Mouse (Mus musculus) hindbrain, embryonic 10.5 days (tissue): ENCODE data around the gene Parp3. TPM values are rescaled to one million over a fixed set of nuclear protein-coding genes. Genes with fewer than 3 reads are reported as not detected.

Experiments
- DNase-seq: peaks from one replicate; pipeline ENCODE4 v3.0.0-alpha.2; 2017; ENCODE audit warnings: low spot score
- H3K27ac ChIP-seq: fragments of 300-500 bp; sonication (generic); 2 replicates; pipeline ENCODE4 v1.5.1; 2016; ENCODE audit warnings: mild to moderate bottlenecking, moderate library complexity
- H3K27me3 ChIP-seq: fragments of 300-500 bp; sonication (generic); 2 replicates; pipeline ENCODE4 v1.6.1; 2016; ENCODE audit warnings: mild to moderate bottlenecking; ENCODE audit not compliant: poor library complexity, insufficient read depth, severe bottlenecking
- H3K36me3 ChIP-seq: fragments of 300-500 bp; sonication (generic); 2 replicates; pipeline ENCODE4 v1.6.1; 2016; ENCODE audit warnings: mild to moderate bottlenecking, moderate library complexity
- H3K4me1 ChIP-seq: fragments of 300-500 bp; sonication (generic); replicated peaks from 2 replicates; pipeline ENCODE4 v1.6.1; 2016; ENCODE audit warnings: mild to moderate bottlenecking
- H3K4me3 ChIP-seq: fragments of 300-500 bp; sonication (generic); 2 replicates; pipeline ENCODE4 v1.5.1; 2016; ENCODE audit warnings: mild to moderate bottlenecking, moderate library complexity
- H3K9me3 ChIP-seq: fragments of 300-500 bp; sonication (generic); 2 replicates; pipeline ENCODE4 v1.6.1; 2016; ENCODE audit warnings: mild to moderate bottlenecking, moderate library complexity
- WGBS: fragments of 180-500 bp; shearing (Covaris S2); methylation state at CpG from one replicate; pipeline ENCODE4 v1.1.7; 2016; 5-methylcytosine and 5-hydroxymethylcytosine counted together
- polyA plus RNA-seq: library from polyadenylated mRNA; unstranded; fragments of >200 nt; fragmentation: Nextera tagmentation; extraction: Ambion mirVana; gene quantifications from 2 replicates; pipeline ENCODE4 v1.2.1, GENCODE M21; 2016

Parp3 gene
- polyA plus RNA-seq, 1 experiment from 2014 or later: 1.8 TPM

DNA sequence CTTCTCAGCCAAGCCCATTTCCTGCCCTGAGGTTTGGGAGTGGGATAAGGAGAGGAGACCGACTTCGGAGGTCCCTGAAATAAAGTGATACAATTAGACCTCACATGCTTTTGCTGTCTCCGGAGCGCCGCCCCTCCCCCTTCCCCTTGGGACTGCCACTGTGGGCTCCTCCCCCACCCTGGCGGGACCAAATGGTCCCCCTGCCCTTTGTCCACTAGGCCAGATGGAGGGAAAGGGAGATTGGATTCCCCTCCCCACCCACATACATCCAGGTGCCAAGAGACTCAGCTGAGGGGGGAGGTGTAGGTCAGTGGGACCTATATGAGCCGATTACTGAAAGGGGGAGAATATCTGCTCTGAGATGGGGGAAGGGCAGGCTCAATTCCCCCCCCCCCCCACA is 23.9 kb downstream of the Parp3 start:
- Histone ChIP-seq H3K4me3 (peak overlapping the region; percentile 91), H3K4me1 (peaks cover 90% of the 10 kb centered on the region), H3K9me3 (no peaks in the 10 kb centered on the region), H3K27ac (peak overlapping the region; percentile 97), H3K36me3 (peaks cover 18% of the 10 kb centered on the region), H3K27me3 (peaks cover 4% of the 10 kb centered on the region; the same call in 1 of the 2 replicates)
- DNase-seq: peak; percentile 80
- WGBS: 0% methylated on average over 7 of the region's 7 CpGs

DNA sequence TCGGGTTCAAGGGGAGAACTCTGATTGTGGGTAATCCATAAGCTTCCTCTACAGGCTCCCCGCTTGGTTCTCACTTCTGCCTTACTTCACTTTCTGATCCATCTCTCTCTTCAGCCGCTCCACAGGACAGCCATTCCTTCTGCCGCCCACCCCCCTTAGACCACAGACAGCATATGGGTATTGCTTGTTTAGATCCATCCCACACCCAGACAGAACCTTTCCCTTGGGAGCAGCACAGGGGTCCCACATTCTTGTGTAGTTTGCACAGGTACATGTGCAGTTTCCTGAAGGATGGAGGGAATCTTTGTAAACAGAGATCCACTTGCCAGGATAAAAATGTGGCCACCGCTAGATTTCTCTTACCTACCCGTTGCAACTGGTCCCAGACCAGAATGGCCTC is 24.4 kb downstream of the Parp3 start:
- peaks cover 4% of the 10 kb centered on the region; the same call in 1 of the 2 replicates for H3K27me3 ChIP-seq
- peak overlapping the region; percentile 91 for H3K4me3 ChIP-seq
- WGBS: 25% methylated on average over 6 of the region's 6 CpGs
- no peak for DNase-seq
- peak overlapping the region; percentile 97 for H3K27ac ChIP-seq
- no peaks in the 10 kb centered on the region for H3K9me3 ChIP-seq
- peaks cover 90% of the 10 kb centered on the region for H3K4me1 ChIP-seq
- peaks cover 14% of the 10 kb centered on the region for H3K36me3 ChIP-seq

DNA sequence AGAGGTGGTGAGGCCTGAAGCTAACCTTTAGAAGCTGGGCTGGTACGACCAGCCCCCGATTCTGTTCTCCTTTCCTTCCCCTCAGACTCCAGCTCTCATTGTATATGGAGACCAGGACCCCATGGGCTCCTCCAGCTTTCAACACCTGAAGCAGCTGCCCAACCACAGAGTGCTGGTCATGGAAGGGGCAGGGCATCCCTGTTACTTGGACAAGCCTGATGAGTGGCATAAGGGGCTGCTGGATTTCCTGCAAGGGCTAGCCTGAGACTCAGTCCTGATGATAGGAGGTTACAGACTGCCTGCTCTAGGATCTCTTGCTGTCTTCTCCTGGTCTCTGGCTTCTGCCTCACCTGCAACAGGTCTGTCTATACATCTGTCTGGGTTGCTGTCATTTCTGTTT is 24.9 kb downstream of the Parp3 start:
- Histone ChIP-seq H3K27ac (peak overlapping the region; percentile 97), H3K4me1 (peaks cover 90% of the 10 kb centered on the region), H3K27me3 (peaks cover 4% of the 10 kb centered on the region; the same call in 1 of the 2 replicates), H3K4me3 (peak overlapping the region; percentile 91), H3K9me3 (no peaks in the 10 kb centered on the region), H3K36me3 (peaks cover 9% of the 10 kb centered on the region)
- 49% methylated on average over 2 of the region's 2 CpGs for WGBS
- DNase-seq: no peak

DNA sequence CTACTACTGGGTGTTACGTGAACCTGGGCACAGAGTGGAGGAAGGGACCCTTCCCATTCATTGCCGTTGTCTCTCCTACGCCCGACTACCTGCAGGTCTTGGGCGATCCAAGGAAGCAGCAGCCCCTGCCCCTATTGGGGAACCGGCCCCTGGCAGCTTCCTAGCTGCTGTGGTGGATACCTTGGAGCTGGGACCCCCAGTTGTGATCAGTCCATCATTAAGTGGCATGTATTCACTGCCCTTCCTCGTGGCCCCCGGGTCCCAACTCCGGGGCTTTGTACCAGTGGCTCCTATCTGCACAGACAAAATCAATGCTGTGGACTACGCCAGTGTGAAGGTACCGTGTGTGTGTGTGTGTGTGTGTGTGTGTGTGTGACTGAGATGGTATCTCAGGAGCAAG is 25.5 kb downstream of the Parp3 start:
- DNase-seq: no peak
- WGBS: 74% methylated on average over 11 of the region's 11 CpGs
- Histone ChIP-seq H3K4me3 (peak overlapping the region; percentile 91; the same call in 1 of the 2 replicates), H3K27me3 (peaks cover 4% of the 10 kb centered on the region; the same call in 1 of the 2 replicates), H3K4me1 (peaks cover 90% of the 10 kb centered on the region), H3K27ac (peak overlapping the region; percentile 97), H3K36me3 (peaks cover 3% of the 10 kb centered on the region), H3K9me3 (no peaks in the 10 kb centered on the region)

DNA sequence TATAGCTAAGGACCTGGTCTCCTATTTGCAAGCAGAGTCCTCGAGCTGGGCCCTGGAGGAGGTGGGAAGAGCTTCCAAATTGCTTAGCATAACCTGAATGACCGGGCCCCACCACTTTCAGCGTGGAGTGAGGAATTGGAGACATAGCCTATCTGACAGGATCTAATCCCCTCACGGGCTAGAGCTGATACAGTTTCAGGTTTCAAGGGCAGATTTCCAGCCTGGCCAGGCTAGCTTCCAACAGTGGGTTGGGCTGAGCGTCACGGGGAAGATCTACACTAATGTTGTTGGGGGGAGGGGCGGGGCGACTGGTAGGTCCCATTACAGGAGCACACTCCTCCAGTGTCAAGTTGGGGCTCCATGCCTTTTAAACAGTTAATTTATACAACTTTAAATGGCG is 26.1 kb downstream of the Parp3 start:
- 26% methylated on average over 9 of the region's 9 CpGs for WGBS
- Histone ChIP-seq H3K36me3 (no peaks in the 10 kb centered on the region), H3K27ac (peak overlapping the region; percentile 31; the same call in 1 of the 2 replicates), H3K9me3 (no peaks in the 10 kb centered on the region), H3K27me3 (peaks cover 4% of the 10 kb centered on the region; the same call in 1 of the 2 replicates), H3K4me3 (peak overlapping the region; percentile 91; the same call in 1 of the 2 replicates), H3K4me1 (peaks cover 90% of the 10 kb centered on the region)
- no peak for DNase-seq

DNA sequence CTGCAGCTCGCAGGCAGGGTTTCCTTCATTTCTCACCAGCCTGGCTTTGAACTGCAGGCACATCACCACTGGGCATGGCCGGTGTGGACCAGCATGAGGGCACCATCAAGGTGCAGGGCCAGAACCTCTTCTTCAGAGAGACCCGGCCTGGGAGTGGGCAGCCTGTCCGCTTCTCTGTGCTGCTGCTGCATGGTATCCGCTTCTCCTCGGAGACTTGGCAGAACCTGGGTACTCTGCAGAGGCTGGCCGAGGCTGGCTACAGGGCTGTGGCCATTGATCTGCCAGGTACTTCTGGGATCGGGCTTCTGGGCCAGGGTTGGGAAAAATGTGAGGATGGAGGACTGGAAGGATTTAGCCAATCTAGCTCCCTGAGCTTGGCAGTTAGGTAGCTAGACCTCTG is 26.8 kb downstream of the Parp3 start:
- H3K36me3 ChIP-seq: no peaks in the 10 kb centered on the region
- no peak for DNase-seq
- WGBS: 93% methylated on average over 8 of the region's 8 CpGs
- H3K9me3 ChIP-seq: no peaks in the 10 kb centered on the region
- peak overlapping the region; percentile 20; the same call in 1 of the 2 replicates for H3K4me3 ChIP-seq
- peaks cover 90% of the 10 kb centered on the region for H3K4me1 ChIP-seq
- H3K27me3 ChIP-seq: peaks cover 4% of the 10 kb centered on the region; the same call in 1 of the 2 replicates
- 0 out of 2 replicates have a peak overlapping the region, but pooled peaks have one; percentile 23 for H3K27ac ChIP-seq

DNA sequence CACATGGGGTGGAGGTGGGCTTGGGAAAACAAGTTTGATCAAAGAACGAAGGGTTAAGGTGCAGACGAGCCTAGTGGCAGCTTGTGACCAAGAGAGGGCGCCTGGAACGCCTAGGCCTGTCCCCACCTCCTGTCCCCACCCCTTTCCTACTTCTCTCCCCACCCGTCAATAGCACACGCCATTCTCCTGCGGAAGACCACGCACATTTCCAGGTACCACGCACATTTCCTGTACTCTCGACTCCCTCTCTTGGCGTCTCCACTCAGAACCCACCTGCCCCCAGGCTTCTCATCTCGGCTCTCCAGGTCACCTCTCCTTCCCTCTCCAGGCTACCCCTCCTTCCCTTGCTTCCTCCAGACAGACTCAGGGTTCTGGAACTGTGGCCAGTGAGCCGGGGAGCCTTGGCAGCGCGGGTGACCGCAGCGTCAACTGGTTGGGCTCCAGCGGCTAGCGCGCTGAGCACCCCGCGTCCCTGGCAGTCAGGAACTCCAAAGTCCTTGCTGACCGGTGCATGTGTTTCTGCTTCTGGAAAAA is 28.2 kb downstream of the Parp3 start:
- H3K4me1 ChIP-seq: peaks cover 86% of the 10 kb centered on the region
- peak; percentile 71 for DNase-seq
- peak overlapping the region; percentile 63 for H3K4me3 ChIP-seq
- peaks cover 4% of the 10 kb centered on the region; the same call in 1 of the 2 replicates for H3K27me3 ChIP-seq
- WGBS: 1% methylated on average over 23 of the region's 23 CpGs
- H3K36me3 ChIP-seq: no peaks in the 10 kb centered on the region
- peak overlapping the region; percentile 88 for H3K27ac ChIP-seq
- H3K9me3 ChIP-seq: no peaks in the 10 kb centered on the region

DNA sequence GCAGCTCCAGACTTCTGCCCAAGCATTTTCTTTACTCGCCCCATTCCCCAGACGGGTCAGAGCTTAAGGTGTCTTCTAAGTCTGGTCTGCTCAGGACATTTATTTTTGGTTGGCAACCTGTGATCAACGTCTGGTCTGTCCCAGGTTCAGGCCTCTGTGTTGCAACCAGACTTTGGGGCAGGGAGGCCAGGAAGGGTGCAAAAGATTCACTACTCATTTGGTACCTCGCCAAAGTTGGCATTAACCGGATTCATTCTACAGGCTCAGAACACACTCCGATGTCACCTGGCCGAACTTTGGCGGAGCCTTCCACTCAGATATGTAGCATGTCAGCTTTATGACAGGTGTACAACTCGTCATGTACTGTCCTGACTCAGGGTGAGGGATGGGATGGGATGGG is 28.8 kb downstream of the Parp3 start:
- Histone ChIP-seq H3K27ac (peak overlapping the region; percentile 88), H3K4me1 (peaks cover 82% of the 10 kb centered on the region), H3K36me3 (no peaks in the 10 kb centered on the region), H3K9me3 (no peaks in the 10 kb centered on the region), H3K4me3 (peak overlapping the region; percentile 63), H3K27me3 (peaks cover 4% of the 10 kb centered on the region; the same call in 1 of the 2 replicates)
- no peak for DNase-seq
- WGBS: 39% methylated on average over 9 of the region's 9 CpGs

DNA sequence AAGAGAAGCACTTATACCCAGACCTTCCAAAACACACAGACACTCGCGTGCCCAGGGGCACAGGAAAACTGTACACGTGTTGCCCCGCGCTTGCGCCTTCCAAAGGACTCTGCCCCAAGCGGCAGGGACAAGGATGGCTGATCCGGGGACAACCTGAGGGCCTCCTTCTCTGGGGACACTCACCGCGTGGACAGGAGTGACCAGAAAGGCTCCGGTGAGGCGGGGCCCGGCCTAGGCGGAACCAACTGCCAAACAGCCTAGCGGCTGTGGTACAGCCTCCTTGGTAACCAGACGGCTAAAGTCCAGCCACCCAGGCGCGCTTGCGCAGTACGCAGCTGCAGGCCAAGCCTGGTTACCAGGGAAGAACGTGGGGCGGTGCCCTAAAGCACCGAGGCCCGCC is 29.4 kb downstream of the Parp3 start, which contains the start of the genes Abhd14b and Abhd14a:
Abhd14b (plus strand) TSS at position 112 of the 400 bp plus-strand sequence.
Abhd14a (minus strand) TSS at position 331 of the 400 bp plus-strand sequence.
- under 1% methylated on average over 24 of the region's 24 CpGs for WGBS
- peaks cover 76% of the 10 kb centered on the region for H3K4me1 ChIP-seq
- no peaks in the 10 kb centered on the region for H3K36me3 ChIP-seq
- H3K4me3 ChIP-seq: peak within 1 kb of the TSS; percentile 63
- DNase-seq: peak; percentile 94
- H3K27ac ChIP-seq: peak within 1 kb of the TSS; percentile 88
- H3K27me3 ChIP-seq: peaks cover 4% of the 10 kb centered on the region; the same call in 1 of the 2 replicates
- no peaks in the 10 kb centered on the region for H3K9me3 ChIP-seq

DNA sequence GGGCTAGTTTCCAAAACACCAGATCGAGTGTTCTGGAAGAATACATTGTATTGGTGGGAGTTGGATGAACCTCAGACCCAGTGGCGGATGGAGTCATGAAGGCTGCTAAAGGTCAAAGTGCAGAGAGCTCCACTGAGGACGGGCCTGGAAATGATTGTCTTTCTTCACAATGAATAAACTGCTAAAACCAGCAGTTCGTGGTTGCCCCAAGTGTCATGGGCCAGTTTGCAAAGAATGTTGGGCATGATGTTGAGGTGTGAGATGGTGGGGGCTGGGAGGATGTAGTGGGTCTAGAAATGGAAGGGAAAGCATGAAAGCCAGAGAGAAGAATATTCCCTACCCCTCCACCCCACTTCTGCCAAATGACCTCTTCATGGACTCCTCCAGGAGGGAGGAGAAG is 31.9 kb downstream of the Parp3 start:
- Histone ChIP-seq H3K4me3 (no peak overlapping the region), H3K4me1 (peaks cover 51% of the 10 kb centered on the region), H3K27ac (no peak overlapping the region), H3K9me3 (no peaks in the 10 kb centered on the region), H3K27me3 (peaks cover 2% of the 10 kb centered on the region; the same call in 1 of the 2 replicates), H3K36me3 (no peaks in the 10 kb centered on the region)
- no peak for DNase-seq
- 53% methylated on average over 4 of the region's 4 CpGs for WGBS

DNA sequence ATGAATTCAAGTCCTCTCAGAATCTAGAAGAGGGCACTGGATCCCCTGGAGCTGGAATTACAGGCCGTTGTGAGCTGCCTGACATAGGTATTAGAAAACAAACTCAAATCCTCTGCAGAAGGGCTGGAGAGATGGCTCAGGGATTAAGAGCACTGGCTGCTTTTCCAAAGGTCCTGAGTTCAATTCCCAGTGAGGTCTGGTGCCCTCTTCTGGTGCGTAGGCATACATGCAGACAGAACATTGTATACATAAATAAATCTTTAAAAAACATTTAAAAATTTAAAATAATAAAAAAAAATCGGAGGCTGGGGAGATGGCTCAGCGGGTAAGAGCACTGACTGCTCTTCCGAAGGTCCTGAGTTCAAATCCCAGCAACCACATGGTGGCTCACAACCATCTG is 34.1 kb downstream of the Parp3 start:
- no peaks in the 10 kb centered on the region for H3K36me3 ChIP-seq
- no peaks in the 10 kb centered on the region for H3K9me3 ChIP-seq
- no peaks in the 10 kb centered on the region for H3K27me3 ChIP-seq
- peaks cover 44% of the 10 kb centered on the region for H3K4me1 ChIP-seq
- 79% methylated on average over 5 of the region's 5 CpGs for whole genome bisulfite sequencing
- H3K27ac ChIP-seq: no peak overlapping the region
- H3K4me3 ChIP-seq: no peak overlapping the region
- no peak for DNase-seq

DNA sequence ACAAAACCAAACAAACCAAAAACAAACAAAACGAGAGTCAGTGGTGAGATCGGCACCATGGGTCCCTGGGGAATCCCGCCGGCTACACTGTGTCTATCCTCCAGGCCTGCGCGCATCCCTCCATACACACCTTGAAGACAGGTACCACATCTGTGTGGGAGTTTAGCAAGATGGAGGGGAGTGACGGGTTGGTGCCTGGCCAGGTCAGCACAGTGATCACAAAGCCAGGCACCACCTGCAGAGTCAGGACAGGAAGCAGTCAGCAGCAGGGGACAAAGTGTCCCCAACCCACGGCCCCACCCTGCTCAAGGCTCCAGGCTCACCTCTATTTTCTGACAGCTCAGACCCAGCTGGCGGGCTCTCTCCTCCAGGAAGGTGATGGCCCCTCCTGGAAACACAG is 40.2 kb downstream of the Parp3 start:
- no peaks in the 10 kb centered on the region for H3K27me3 ChIP-seq
- no peak for DNase-seq
- H3K4me3 ChIP-seq: no peak overlapping the region
- no peak overlapping the region for H3K27ac ChIP-seq
- peaks cover 42% of the 10 kb centered on the region for H3K36me3 ChIP-seq
- WGBS: 86% methylated on average over 9 of the region's 9 CpGs
- H3K9me3 ChIP-seq: no peaks in the 10 kb centered on the region
- H3K4me1 ChIP-seq: peaks cover 38% of the 10 kb centered on the region

DNA sequence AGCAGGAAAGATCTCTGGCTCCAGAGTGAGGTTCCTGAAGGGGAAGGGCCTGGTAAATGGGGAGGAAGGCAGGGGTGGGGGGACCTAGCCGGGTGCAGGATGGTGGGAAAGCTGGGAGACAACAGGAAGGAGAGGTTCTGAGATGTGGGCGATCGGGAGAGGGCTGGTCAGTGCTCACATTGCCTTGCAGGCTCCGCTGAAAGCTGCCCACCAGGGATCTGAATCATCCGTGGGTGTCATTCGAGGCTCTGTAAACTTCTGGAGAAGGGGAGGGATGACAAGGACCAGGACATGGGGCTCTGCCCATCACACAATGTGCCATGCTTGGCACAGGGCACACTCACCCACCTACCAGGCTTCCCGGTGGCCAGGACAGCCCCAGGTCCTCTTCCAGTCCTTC is 43.4 kb downstream of the Parp3 start:
- H3K9me3 ChIP-seq: no peaks in the 10 kb centered on the region
- H3K27me3 ChIP-seq: no peaks in the 10 kb centered on the region
- WGBS: 80% methylated on average over 7 of the region's 7 CpGs
- no peak for DNase-seq
- peak overlapping the region; percentile 29; the same call in 1 of the 2 replicates for H3K27ac ChIP-seq
- peaks cover 56% of the 10 kb centered on the region for H3K36me3 ChIP-seq
- H3K4me1 ChIP-seq: peaks cover 47% of the 10 kb centered on the region
- H3K4me3 ChIP-seq: no peak overlapping the region
